Mouse (Mus musculus) E14TG2a.4 (cell line): ENCODE measurements at regions not wholly inside any gene's neighbourhood (a gene's known extent, or its start where the extent isn't known, plus 50 kb on each side); places are given as distances from the start of the nearest gene placed in this dataset.

Source experiments
- CTCF ChIP-seq: conservative IDR thresholded peaks from 2 replicates; pipeline ENCODE4 v1.5.1; 2014; ENCODE audit warnings: low read length
- NANOG ChIP-seq: IDR thresholded peaks from 2 replicates; pipeline ENCODE4 v1.6.1; 2014; ENCODE audit warnings: borderline replicate concordance, low read length, mixed read lengths
- POU5F1 ChIP-seq: IDR thresholded peaks from 2 replicates; pipeline ENCODE4 v1.6.1; 2014; ENCODE audit warnings: low read length, borderline replicate concordance

GRCm38 (mm10) chr9:116330796-116331195 is 155.6 kb upstream of the Tgfbr2 start:
- TF ChIP-seq CTCF (no peak), POU5F1 (no peak), NANOG (no peak)
